Mouse (Mus musculus) limb, embryonic 15.5 days (tissue): ENCODE measurements around the gene Ndufs7. TPM values are rescaled to one million over a fixed set of nuclear protein-coding genes. Genes with fewer than 3 reads are reported as not detected.
"Not testable (repeated sequence)": the region's sequence is repeated elsewhere in the genome, so short reads cannot be mapped to it uniquely, and the experiment has no call there.

Experiments
- ATAC-seq: fragments of 200-750 bp; cut with Nextera tagmentation; 2 replicates; pipeline ENCODE4 v1.8.0; 2017; ENCODE audit warnings: low read depth, moderate TSS enrichment; ENCODE audit not compliant: insufficient number of reproducible peaks, low FRiP score, low TSS enrichment
- H3K27ac ChIP-seq: fragments of 300-500 bp; sonication (generic); 2 replicates; pipeline ENCODE4 v1.5.1; 2015; ENCODE audit warnings: moderate library complexity, mild to moderate bottlenecking, inconsistent platforms
- H3K27me3 ChIP-seq: fragments of 300-500 bp; sonication (generic); 2 replicates; pipeline ENCODE4 v1.6.1; 2015; ENCODE audit warnings: inconsistent platforms
- H3K36me3 ChIP-seq: fragments of 300-500 bp; sonication (generic); 2 replicates; pipeline ENCODE4 v1.6.1; 2015; ENCODE audit warnings: inconsistent platforms
- H3K4me1 ChIP-seq: fragments of 300-500 bp; sonication (generic); 2 replicates; pipeline ENCODE4 v1.6.1; 2015; ENCODE audit warnings: inconsistent platforms
- H3K4me2 ChIP-seq: fragments of 300-500 bp; sonication (generic); 2 replicates; pipeline ENCODE4 v1.6.1; 2015; ENCODE audit warnings: mild to moderate bottlenecking, inconsistent platforms
- H3K4me3 ChIP-seq: fragments of 300-500 bp; sonication (generic); 2 replicates; pipeline ENCODE4 v1.5.1; 2015; ENCODE audit warnings: mild to moderate bottlenecking, inconsistent platforms
- H3K9ac ChIP-seq: fragments of 300-500 bp; sonication (generic); 2 replicates; pipeline ENCODE4 v1.6.1; 2015; ENCODE audit warnings: inconsistent platforms
- H3K9me3 ChIP-seq: fragments of 300-500 bp; sonication (generic); 2 replicates; pipeline ENCODE4 v1.6.1; 2016; ENCODE audit warnings: inconsistent platforms
- WGBS: fragments of 180-500 bp; shearing (Covaris S2); methylation state at CpG from one replicate; pipeline ENCODE4 v1.1.7; 2015; 5-methylcytosine and 5-hydroxymethylcytosine counted together
- polyA plus RNA-seq: library from polyadenylated mRNA; unstranded; fragments of >200 nt; fragmentation: Nextera tagmentation; extraction: Ambion mirVana; gene quantifications from 2 replicates; pipeline ENCODE4 v1.2.1, GENCODE M21; 2015

The Ndufs7 gene
- polyA plus RNA-seq, 1 experiment from 2014 or later = 301 TPM

DNA sequence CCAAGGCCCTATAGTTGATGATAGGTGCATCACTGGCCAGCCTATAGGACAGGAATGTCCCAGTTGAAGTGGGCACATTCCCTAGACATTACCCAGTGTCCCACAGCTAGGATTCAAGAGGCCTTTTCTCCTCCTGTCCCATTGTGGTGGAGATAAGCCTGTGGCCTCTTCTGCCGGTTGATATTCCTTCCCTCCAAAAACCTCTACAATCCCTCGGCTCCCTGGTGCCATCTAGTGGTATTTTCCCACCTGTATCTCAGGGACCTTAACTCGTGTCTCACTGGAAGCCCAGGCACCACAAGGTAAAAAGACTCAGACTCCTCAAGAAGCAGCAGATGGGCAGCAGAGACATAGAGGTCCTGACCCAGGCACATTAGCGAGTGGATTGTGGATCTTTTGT is 3.3 kb upstream of the Ndufs7 start:
- WGBS = 6% methylated on average over 4 of the region's 4 CpGs
- Histone ChIP-seq H3K9ac (no peak overlapping the region), H3K9me3 (no peaks in the 10 kb centered on the region), H3K27ac (no peak overlapping the region), H3K36me3 (peaks cover 41% of the 10 kb centered on the region), H3K4me2 (no peak overlapping the region), H3K27me3 (no peaks in the 10 kb centered on the region), H3K4me1 (peaks cover 23% of the 10 kb centered on the region), H3K4me3 (no peak overlapping the region)
- no peak for ATAC-seq

DNA sequence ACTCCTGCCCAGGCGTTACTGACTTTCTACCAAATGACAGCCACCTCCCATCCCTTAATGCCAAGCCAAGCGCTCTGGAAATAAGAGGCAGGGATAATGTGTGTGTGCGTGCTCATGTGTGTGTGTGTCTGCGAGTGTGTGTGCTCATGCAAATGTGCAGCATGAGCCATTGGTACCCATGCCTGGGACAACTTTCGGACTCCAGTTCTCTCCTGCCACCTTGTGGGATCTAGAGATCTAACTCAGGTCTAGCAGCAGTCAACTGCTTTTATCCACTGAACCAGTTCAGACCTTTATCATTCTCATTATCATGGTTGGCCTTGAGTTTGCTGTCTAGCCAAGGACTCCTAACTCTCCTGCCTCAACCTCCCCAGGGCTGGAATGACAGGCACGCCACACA is 1.1 kb upstream of the Ndufs7 start:
- H3K27me3 ChIP-seq = no peaks in the 10 kb centered on the region
- H3K4me3 ChIP-seq = no peak overlapping the region
- peaks cover 28% of the 10 kb centered on the region for H3K4me1 ChIP-seq
- H3K4me2 ChIP-seq = no peak overlapping the region
- H3K36me3 ChIP-seq = peaks cover 24% of the 10 kb centered on the region
- ATAC-seq = no peak
- H3K9me3 ChIP-seq = no peaks in the 10 kb centered on the region
- WGBS = 52% methylated on average over 6 of the region's 6 CpGs
- H3K27ac ChIP-seq = no peak overlapping the region
- no peak overlapping the region for H3K9ac ChIP-seq

DNA sequence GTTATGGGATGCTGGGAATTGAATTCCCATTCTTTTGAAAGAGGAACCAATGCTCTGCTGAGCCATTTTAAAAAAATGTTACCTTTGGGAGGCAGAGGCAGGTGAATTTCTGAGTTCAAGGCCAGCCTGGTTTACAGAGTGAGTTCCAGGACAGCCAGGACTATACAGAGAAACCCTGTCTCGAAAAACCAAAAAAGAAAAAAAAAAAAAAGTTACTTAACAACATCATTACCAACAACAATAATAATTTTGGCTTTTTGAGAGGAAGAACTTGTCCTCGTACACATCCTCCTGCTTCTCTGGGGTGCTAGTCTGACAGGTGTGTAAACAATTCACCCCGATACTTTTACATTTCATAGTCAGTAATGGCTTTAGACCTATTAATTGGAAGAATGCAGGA is 484 bp upstream of the Ndufs7 start:
- Histone ChIP-seq H3K36me3 (peaks cover 23% of the 10 kb centered on the region), H3K4me3 (peak overlapping the region; percentile 64), H3K4me1 (peaks cover 28% of the 10 kb centered on the region), H3K4me2 (peak overlapping the region; percentile 73)
- not testable (repeated sequence) for H3K9ac ChIP-seq, H3K27me3 ChIP-seq, H3K27ac ChIP-seq, H3K9me3 ChIP-seq, ATAC-seq
- 45% methylated on average over 3 of the region's 3 CpGs for WGBS

DNA sequence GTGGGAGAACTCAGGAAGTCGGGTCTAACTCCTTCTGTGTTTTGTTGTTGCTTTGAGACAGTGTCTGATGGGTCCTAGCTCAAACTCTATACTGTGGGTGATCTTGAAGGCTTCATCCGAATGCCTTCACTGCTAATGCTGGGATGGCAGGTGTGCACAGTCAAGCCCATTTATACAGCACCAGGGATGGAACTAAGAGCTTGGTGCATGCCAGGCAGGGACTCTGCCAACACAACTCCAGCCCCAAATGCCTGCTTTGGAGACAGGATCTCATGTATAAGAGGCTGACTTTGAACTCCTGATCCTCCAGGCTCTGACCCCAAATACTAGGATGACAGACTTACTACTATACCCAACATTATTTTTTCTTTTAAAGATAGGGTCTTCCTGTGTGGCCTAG is 1.1 kb downstream of the Ndufs7 start:
- Histone ChIP-seq H3K4me2 (peak overlapping the region; percentile 73), H3K4me3 (peak overlapping the region; percentile 64), H3K27me3 (no peaks in the 10 kb centered on the region), H3K4me1 (peaks cover 28% of the 10 kb centered on the region), H3K36me3 (peaks cover 26% of the 10 kb centered on the region), H3K9ac (peak overlapping the region; percentile 60), H3K27ac (peak overlapping the region; percentile 89; the same call in 1 of the 2 replicates), H3K9me3 (no peaks in the 10 kb centered on the region)
- WGBS = 38% methylated on average over 2 of the region's 2 CpGs
- ATAC-seq = no peak

DNA sequence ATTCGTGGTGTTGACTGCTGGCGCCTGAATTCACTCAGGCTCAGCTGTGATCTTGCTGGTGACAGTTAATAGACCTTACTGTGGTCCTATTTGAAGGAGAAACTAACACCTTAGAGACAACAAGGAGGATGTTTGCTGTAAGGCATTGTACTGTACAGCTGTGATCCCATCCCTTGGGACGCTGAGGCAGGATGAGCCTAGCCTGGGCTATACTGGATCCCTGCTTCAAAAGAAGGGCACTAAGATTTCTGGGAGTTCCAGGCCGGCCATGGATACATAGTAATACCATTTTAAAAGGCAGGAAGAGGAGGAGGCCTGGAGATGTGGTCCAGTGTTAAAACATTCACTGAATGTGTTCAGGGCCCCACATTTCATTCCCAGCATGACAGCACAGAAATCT is 1.7 kb downstream of the Ndufs7 start:
- Histone ChIP-seq H3K27me3 (no peaks in the 10 kb centered on the region), H3K27ac (no peak overlapping the region), H3K36me3 (peaks cover 31% of the 10 kb centered on the region), H3K9me3 (no peaks in the 10 kb centered on the region), H3K4me1 (peaks cover 22% of the 10 kb centered on the region), H3K4me3 (peak overlapping the region; percentile 64), H3K9ac (no peak overlapping the region), H3K4me2 (peak overlapping the region; percentile 73; the same call in 1 of the 2 replicates)
- ATAC-seq = no peak
- WGBS = 85% methylated on average over 4 of the region's 4 CpGs

DNA sequence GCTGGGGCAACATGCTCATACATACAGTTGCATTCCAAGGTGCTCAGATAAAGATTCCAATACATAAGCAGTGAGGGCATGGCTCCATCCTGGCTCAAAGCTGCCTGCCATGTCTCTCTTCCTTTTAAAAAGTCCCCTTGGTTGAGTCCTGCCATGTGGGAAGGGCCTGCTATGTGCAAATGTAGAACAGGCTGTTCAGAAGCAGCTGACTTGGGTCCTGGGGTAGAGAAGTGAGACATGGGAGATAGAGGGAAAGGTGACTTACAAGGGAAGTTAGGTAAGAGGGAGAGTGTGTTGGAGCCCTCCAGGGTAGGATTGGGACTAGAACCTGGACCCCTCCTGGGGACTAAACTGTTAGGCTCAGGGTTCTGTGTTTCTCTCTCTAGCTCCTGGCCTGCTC is 3.1 kb downstream of the Ndufs7 start:
- Histone ChIP-seq H3K36me3 (peaks cover 45% of the 10 kb centered on the region), H3K27me3 (no peaks in the 10 kb centered on the region), H3K9ac (no peak overlapping the region), H3K27ac (no peak overlapping the region), H3K9me3 (no peaks in the 10 kb centered on the region), H3K4me1 (peaks cover 20% of the 10 kb centered on the region), H3K4me3 (no peak overlapping the region), H3K4me2 (no peak overlapping the region)
- no peak for ATAC-seq

DNA sequence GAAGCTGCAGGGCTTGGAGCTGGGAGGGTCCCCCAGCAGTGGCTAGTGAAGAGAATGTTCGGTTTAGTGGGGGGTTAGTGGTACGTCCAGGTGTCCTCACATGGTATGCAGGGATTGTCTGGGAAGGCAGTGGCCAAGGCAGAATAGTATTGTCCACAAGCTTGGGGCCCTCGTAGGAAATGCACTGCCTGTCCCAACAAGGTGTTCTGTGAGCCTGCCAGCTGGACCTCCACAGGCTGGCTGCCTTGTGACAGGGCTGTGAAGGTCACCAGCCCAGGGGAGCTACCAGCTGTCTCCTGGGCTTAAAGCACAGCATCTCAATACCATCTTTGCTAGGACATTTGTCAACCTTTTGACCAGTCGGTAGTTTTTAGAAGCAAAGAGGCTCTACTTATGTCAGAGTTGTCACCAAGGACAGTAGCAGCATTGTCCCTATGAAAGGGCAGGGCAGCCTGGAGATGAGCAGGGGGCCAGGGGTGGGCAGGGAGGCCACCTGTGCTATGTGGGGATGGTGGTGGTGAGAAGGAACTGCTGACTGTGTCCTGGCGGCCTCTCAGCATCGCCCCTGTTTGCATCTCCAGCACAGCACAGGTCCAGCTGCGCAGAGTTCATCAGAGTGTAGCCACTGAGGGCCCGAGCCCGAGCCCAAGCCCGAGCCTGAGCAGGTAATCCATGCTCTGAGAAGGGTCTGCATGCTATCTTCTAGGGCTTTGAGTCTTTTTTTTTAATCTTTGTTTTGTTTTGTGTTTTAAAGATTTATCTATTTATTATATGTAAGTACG is 3.8 kb downstream of the Ndufs7 start:
- Histone ChIP-seq H3K36me3 (peaks cover 50% of the 10 kb centered on the region), H3K27ac (no peak overlapping the region), H3K9me3 (no peaks in the 10 kb centered on the region), H3K4me3 (no peak overlapping the region), H3K9ac (no peak overlapping the region), H3K4me2 (no peak overlapping the region), H3K4me1 (peaks cover 19% of the 10 kb centered on the region), H3K27me3 (no peaks in the 10 kb centered on the region)
- 92% methylated on average over 11 of the region's 11 CpGs for WGBS
- ATAC-seq = no peak

DNA sequence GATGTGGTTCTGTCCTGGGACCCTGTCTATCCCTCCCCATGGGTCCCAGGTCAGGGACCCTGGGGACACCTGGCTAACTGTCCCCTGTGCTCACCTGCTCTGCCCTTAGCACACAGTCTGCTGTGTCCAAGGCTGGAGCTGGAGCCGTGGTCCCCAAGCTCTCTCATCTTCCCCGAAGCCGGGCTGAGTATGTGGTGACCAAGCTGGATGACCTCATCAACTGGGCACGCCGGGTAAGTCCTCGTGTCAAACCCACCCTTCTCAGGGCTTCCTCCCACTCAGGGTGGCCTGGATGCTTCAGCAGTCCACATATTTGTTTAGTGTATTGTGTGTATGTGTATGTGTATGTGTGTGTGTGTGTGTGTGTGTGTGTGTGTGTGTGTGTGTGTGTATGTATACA is 4.6 kb downstream of the Ndufs7 start:
- ATAC-seq = no peak
- Histone ChIP-seq H3K27me3 (no peaks in the 10 kb centered on the region), H3K4me2 (no peak overlapping the region), H3K27ac (no peak overlapping the region), H3K4me3 (no peak overlapping the region), H3K4me1 (peaks cover 15% of the 10 kb centered on the region), H3K9me3 (no peaks in the 10 kb centered on the region), H3K9ac (no peak overlapping the region), H3K36me3 (peaks cover 58% of the 10 kb centered on the region)
- WGBS = 86% methylated on average over 6 of the region's 6 CpGs

DNA sequence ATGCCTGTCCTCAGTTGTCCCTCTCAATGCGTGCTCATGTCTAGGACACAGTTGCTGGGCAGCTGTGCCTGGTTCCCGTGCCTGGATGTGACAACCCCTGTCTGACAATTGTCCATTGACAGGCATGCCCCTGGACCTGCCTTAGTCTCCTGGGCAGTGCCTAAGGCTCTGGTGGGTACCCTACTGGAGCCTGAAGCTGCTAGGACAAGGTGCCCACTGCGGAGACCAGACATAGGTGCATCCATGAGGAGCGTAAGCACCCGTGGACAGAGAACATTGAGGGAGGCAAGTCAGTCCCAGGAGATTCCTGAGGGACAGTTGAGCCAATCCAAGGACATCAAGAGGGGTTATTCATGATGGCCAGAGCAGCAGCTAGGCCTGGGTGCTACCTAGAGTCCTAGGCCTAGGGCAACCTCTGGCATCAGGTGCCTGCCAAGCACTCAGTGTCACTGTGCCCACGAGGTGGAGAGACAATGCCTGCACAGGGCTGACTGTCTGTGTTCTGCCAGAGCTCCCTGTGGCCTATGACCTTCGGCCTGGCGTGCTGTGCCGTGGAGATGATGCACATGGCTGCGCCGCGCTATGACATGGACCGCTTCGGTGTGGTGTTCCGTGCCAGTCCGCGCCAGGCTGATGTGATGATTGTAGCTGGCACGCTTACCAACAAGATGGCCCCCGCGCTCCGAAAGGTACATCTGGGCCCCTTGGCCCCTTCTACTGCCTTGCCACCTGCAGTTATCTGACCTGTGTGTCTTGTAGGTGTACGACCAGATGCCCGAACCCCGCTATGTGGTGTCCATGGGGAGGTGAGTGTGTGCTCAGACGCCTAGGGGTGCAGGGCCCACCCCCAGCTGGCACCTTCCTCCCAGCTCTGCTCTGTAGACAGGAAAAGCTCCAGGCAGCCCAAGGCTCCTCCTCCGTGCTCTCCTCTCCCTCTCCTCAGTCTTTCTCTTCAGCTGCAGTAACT is 5.7 kb downstream of the Ndufs7 start:
- H3K4me2 ChIP-seq = no peak overlapping the region

DNA sequence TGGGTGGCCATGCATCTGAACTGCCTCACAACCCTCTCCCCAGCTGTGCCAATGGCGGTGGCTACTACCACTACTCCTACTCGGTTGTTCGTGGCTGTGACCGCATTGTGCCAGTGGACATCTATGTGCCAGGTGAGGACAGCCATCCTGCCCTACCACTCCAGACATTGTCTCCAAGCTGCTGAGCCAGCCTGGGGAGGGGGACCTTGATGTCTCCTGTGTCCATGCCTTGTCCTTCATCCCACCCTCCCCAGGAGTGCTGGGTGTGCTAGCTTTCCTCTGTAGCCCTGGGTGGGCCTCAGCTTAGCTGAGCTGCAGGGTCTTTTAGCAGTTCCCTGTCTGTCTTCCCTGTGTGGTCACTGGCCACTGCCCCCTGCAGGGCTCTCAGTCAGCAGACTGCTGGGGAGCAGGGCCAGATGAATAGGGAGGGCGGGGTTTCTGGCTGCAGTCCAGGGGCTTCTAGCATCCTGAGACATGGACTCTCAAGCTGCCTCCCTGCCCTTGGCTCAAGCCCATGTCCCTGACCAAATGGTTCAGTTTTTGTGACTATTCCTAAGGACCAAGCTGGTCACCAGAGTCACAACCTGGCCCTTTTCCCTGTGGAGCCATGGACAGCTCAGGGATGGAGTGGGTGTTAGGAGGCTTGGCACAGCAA is 7.1 kb downstream of the Ndufs7 start:
- Histone ChIP-seq H3K4me1 (peaks cover 21% of the 10 kb centered on the region), H3K9ac (no peak overlapping the region), H3K9me3 (no peaks in the 10 kb centered on the region), H3K27ac (no peak overlapping the region), H3K4me2 (no peak overlapping the region), H3K4me3 (no peak overlapping the region), H3K27me3 (no peaks in the 10 kb centered on the region), H3K36me3 (peaks cover 67% of the 10 kb centered on the region)
- WGBS = 87% methylated on average over 5 of the region's 5 CpGs
- ATAC-seq = no peak

More for the DNA sequence above, 5.7 kb downstream of the Ndufs7 start:
- Histone ChIP-seq H3K27me3 (no peaks in the 10 kb centered on the region), H3K4me3 (no peak overlapping the region), H3K9me3 (no peaks in the 10 kb centered on the region), H3K4me1 (peaks cover 21% of the 10 kb centered on the region), H3K9ac (no peak overlapping the region), H3K36me3 (peaks cover 67% of the 10 kb centered on the region), H3K27ac (no peak overlapping the region)
- 94% methylated on average over 26 of the region's 26 CpGs for WGBS
- ATAC-seq = no peak

DNA sequence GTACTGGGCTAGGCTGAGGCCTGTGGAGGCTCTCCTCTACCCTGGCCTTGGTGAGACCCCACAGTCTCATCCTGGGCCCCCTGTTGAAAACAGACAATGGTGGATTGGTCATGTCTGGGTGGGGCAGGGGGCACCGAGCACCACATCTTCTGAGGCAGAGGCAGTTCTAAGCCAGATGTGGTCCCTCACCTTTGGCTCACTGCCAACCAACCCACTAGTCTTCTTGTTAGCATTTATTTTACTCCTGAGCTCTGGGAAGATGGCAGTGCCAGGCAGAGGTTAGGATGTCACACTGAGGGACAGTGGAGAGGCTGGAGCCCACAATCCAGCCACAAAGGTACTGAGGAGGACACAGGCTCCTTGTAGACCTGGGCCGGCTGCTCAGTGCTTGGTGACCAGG is 9.0 kb downstream of the Ndufs7 start:
- H3K4me1 ChIP-seq = peaks cover 34% of the 10 kb centered on the region
- peaks cover 62% of the 10 kb centered on the region for H3K36me3 ChIP-seq
- ATAC-seq = no peak

More for the DNA sequence above, 9.0 kb downstream of the Ndufs7 start:
- Histone ChIP-seq H3K9me3 (no peaks in the 10 kb centered on the region), H3K9ac (no peak overlapping the region), H3K27ac (no peak overlapping the region), H3K27me3 (no peaks in the 10 kb centered on the region), H3K4me3 (no peak overlapping the region), H3K4me2 (no peak overlapping the region)
- 62% methylated on average over 2 of the region's 2 CpGs for WGBS
